Mouse (Mus musculus) megakaryocyte, embryonic 14.5 days (primary cell): ENCODE results near the gene Mcat.

ENCODE experiments used
- FLI1 ChIP-seq: IDR thresholded peaks from 2 replicates; pipeline ENCODE4 v1.6.1; 2012; ENCODE audit warnings: low read length, inconsistent platforms, mixed read lengths
- GATA1 ChIP-seq: IDR thresholded peaks from 3 replicates; pipeline ENCODE4 v1.6.1; 2012; ENCODE audit warnings: mixed read lengths, low read length, inconsistent platforms, borderline replicate concordance

DNA sequence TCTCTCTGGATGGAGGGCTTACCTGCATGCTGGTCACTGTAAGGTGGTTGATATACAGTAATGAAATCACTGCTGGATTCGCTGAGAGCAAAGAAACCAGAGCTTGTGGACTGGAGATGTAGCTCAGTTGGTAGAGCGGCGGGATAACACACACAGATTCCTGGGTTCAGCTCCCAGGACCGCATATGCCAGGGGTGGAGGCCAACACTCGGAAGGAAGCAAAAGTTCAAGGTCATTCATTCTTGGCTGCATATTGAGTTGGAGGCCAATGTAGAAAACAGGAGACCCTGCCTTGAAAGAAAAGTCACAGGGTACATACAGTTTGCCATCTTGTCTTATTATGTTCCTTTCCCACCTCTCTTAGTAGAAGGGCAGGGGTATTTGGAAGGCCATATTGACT lies 33.8 kb downstream of the Mcat start:
- TF ChIP-seq GATA1: no peak
- TF ChIP-seq FLI1: no peak
